Mouse (Mus musculus) erythroblast, embryonic 14.5 days (primary cell): Measurements from ENCODE around the gene Bmp2k.

Experiments
- GATA1 ChIP-seq: IDR thresholded peaks from 2 replicates; pipeline ENCODE4 v1.6.1; 2012; ENCODE audit warnings: low read length, inconsistent platforms, mixed read lengths
- TAL1 ChIP-seq: IDR thresholded peaks from 3 replicates; pipeline ENCODE4 v1.6.1; 2012; ENCODE audit warnings: low read length, inconsistent platforms, mixed read lengths

DNA sequence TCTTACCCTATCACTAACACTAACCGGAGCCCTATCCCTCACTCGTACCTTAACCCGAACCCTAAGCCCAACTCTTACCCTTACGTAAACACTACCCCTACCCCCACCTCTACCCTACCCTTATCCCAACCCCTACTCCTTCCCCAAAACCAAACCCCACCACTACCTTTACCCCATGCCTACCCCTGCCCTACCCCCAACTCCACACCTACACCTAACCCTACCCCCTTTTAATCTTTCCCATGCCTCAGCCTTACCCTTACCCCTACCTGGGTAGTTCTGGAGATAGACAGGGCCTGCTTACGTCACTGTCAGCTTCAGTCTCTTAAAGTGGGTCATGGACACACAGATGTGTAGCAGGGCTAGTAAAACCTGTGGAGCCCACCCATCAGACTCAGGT lies 51.4 kb downstream of the Bmp2k start:
- no peak for TF ChIP-seq TAL1
- no peak for TF ChIP-seq GATA1
